Mouse (Mus musculus) heart, postnatal 0 days (tissue): ENCODE measurements around the gene Rps19.

ENCODE experiments used
- CTCF ChIP-seq: IDR thresholded peaks from 2 replicates; pipeline ENCODE4 v1.5.1; 2016; ENCODE audit warnings: antibody characterized with exemption, control low read depth, low read depth
- EP300 ChIP-seq: IDR thresholded peaks from 2 replicates; pipeline ENCODE4 v1.6.1; 2016; ENCODE audit warnings: antibody characterized with exemption, low read depth

DNA sequence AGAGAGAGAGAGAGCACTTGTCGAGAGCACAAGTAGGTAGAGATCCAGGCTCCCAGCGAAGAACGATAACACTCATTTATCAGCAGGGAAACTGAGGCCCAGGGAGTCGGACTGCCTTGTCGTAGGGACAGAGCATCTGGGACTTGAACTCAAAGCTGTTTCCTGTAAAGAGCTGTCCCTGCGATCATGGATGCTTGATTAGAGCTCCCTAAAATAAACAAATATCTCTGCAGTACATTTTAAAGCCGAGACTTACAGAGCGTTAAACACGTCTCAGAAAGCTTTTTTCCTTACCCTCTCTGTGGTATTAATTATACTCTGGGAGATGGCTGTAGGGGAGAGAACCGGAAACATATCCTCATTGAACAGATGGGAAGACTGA lies 19.3 kb downstream of the Rps19 start:
- TF ChIP-seq EP300 (no peak), CTCF (no peak)
